Mouse (Mus musculus) embryonic fibroblast, embryonic 13.5 days (primary cell): ENCODE data around the gene Syce3.

Experiments used
- CTCF ChIP-seq: IDR thresholded peaks from 2 replicates; pipeline ENCODE4 v1.5.1; 2011; ENCODE audit warnings: mild to moderate bottlenecking, control low read depth, low read length, moderate library complexity, borderline replicate concordance; ENCODE audit not compliant: insufficient read depth
- POLR2A ChIP-seq: IDR thresholded peaks from 2 replicates; pipeline ENCODE4 v1.6.1; 2011; ENCODE audit warnings: low read depth, mild to moderate bottlenecking, control low read depth, low read length, moderate library complexity

GRCm38 (mm10) chr15:89378831-89379401 is 31.4 kb downstream of the Syce3 start, which contains the start of gene Odf3b:
- TF ChIP-seq CTCF: no peak
- no peak for TF ChIP-seq POLR2A
